Mouse (Mus musculus): ENCODE data around the gene Slc3a2. TPM values are rescaled to one million over a fixed set of nuclear protein-coding genes. Genes with fewer than 3 reads are reported as not detected.
"Not testable (repeated sequence)": the region's sequence is repeated elsewhere in the genome, so short reads cannot be mapped to it uniquely, and the experiment has no call there.

The Slc3a2 gene
- total RNA-seq, 2 experiments from 2014 or later: 29.4 to 36.7 TPM

DNA sequence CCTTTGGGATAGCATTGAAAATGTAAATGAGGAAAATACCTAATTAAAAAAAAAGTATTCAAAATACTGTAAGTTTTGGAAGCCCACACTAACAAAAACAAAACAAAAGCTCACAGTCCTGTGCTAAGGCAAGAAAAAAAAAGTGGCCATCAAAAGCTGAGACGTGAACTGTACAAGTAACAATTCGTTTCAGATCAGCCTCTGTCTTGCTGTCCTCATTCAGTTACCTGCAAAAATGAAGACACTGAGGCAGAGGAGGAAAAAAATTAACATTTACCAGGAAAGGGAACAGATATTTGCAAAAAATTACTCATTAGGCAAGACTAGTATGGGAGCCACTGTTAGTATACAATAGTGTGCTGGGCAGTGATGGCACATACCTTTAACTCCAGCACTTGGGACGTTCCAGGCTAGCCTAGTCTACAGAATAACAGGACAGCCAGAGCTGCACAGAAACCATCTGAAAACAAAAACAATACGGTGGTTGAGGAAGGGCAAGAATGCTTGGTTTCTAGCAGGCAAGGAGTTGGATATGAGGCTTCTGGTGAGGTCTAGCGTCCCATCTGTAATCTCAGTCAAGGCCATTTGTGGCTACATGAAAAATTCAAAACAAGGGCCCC lies 4.4 kb upstream of the Slc3a2 start:
- no peak for DNase-seq

DNA sequence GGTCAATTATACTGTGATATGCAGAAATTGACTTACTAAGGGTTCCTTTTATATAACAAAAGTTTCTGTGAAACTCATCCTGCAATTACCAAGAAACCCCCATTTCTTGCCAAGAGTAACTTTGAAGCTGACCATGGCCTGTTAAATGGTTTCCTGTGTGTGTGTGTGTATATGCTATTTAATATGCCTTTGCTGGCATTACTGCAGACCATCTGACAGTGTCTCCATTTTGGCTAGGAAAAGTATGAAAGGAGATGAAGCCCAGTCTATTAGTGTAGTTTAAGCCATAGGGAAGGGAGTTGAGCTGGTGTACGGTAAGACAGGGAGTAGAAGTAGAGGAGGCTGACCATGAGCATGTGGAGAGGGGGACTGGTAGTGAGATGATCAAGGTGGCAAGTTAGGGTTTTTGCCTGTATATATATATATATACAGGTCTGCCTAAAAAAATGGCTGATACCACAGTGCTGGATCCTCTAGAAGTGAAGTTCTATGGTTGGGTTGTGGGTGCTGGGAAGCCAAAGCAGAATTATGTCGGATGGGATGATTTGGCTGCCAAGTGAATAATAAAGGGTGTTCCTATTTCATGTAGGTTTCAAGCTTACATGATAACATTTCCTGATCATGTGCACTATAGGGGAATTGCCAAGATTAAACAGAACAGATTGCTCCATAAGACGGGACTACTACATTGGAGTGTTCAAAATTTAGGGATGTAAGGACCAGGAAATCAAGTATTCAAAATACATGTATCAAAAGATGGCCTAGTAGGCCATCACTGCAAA lies 3.6 kb upstream of the Slc3a2 start:
- DNase-seq: no peak

DNA sequence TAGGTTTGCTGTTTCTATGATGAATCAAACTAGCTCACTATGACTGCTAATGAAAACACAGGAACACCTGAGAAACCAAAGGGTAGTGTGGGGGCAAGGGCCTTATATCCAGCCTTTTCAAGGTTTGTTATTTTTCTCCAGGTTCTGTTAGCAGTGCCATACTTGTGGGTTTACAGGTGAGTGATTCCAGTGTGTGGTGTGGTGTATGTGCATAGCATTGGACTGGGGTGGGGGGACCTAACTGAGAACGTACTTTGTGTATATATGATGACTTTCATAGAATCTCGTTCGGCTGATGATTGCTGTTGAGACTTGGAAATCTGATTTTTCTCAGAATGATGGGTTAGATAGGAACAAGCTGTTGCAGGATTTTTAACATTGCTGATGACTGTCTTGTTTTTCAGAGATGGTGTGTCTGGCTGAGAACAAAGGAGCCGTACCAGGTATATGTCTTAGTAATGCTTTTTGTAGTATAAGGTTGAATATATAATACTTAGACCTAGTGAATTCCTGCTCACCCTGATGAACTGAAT lies 2.0 kb upstream of the Slc3a2 start:
- no peak for DNase-seq

DNA sequence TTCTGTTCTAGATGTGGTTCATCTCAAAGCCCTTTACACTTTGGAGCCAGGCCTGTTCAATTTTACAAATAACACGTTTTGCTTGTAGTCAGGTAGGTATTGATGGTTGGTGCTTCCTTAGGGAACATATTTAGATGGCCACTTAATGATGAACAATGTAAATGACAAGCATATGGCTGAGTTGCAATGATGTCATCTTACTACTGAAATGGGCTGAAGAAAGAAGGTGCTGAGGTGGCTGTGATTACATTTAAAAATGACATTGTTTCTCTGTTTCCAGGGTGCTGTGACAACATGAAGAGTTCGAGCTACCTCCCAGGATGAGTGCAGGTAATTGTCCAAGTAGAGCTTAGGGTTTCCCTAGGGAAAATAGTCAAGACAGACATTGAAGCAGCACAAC lies 1.2 kb upstream of the Slc3a2 start:
- no peak for DNase-seq

DNA sequence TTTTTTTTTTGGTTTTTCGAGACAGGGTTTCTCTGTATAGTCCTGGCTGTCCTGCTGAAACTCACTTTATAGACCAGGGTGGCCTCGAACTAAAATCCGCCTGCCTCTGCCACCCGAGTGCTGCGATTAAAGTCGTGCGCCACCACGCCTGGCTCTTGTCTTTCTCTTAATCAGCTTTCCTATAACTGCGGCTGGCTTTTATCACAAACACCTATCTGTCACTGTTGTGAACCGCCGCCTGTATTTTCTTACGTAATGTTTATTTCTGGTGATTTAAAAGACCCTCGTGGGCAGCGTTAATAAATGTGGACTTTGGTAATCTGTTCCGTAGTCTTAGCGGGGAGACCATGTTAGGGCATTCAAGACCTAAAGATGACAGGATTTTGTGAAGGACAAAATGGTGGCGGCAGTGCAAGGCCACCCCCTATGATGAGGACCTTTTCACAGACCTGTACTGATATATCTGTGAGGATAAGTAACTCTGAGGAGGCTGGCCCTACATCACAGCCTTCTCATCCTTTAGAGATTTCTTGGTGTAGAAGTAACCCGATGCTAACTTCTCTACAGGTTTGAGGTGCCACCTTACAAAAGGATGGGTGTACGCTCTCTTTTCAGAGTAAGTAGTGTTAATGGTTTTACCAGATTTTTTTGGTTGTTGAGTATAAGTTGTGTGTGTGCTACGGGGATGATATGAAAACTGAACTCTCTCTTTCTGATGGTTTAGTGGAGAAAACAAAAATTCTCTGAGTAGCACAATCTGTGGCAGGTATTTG lies 591 bp upstream of the Slc3a2 start:
- DNase-seq: no peak

DNA sequence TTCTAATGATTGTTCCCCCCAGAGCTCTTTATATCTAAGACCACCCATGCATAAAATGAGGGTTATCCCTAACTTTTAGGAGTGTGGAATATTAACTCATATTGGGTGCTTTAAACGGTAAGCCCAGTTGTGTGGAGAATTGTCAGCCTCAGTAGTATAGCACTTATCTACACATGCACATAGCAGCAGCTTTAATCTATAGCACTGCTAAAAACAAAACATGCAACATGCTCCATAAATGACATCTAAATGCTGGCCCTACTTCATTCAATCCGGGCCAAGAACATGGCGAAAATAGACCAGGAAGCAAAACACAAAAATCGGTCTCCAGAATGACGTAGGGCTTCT lies 636 bp downstream of the Slc3a2 start:
- DNase-seq: no peak

DNA sequence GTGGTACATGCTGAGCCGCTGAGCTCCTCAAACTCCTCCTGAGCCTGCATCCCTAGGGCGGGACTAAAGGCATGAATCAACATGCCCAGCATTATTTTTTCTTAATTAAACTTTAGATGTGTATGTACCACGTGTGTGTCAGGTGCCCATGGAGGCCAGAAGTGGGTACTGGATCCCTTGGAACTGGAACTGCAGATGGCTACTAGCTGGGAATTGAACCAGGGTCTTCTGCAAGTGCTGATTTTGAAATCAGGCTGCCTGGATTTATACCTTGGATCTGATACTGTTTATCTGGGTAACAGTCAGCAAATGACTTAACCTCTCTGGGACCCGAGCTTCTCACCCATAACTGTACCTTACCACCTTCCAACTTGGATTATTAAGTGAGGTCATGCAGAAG lies 1.1 kb downstream of the Slc3a2 start:
- no peak for DNase-seq

DNA sequence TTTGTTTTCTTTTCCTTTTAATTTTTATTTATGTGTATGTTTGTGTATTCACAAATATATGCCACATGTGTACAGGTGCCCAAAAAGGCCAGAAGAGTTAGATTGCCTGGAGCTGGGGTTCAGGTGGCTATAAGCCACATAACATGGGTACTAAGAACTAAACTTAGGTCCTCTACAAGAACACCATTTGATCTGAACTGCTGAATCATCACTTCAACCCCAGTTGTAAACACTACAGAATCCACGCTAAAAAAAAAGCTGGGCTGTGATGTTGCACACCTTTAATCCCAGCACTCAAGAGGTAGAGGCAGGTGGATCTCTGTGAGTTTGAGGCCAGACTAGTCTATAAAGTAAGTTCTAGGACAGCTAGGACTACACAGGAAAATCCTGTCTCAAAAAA lies 1.8 kb downstream of the Slc3a2 start:
- no peak for DNase-seq

DNA sequence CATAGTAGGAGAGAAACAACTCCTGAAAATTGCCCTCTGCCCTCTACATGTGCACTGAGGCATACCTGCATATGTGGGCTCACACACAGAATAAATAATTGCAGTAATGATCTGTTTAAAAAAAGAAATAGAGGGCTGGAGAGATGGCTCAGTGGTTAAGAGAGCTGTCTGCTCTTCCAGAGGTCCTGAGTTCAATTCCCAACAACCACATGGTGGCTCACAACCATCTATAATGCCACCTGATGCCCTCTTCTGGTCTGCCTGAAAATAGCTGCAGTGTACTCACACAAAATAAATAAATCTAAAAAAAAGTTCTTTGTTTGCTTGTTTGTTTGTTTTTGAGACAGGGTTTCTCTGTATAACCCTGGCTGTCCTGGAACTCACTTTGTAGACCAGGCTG lies 4.1 kb downstream of the Slc3a2 start:
- DNase-seq: not testable (repeated sequence)

DNA sequence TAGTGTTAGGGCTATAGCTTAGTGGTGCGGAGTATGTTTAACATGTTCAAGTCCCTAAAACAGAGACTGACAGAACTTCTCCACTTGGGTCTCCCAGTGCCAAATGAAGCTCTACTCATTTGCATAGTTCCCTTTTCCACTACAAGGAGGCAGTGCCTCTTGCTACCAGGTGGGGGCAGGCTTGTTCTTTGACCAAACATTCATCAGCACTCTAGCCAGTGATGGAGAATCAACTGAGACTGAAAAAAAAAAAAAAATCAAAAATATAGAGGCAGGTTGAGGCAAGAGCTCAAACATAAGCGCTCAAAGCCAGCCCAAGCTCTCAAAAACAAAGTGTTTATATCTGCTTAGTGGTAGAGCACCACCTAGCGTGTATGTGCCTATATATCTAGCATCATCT lies 4.8 kb downstream of the Slc3a2 start:
- peak; percentile 56 for DNase-seq

DNA sequence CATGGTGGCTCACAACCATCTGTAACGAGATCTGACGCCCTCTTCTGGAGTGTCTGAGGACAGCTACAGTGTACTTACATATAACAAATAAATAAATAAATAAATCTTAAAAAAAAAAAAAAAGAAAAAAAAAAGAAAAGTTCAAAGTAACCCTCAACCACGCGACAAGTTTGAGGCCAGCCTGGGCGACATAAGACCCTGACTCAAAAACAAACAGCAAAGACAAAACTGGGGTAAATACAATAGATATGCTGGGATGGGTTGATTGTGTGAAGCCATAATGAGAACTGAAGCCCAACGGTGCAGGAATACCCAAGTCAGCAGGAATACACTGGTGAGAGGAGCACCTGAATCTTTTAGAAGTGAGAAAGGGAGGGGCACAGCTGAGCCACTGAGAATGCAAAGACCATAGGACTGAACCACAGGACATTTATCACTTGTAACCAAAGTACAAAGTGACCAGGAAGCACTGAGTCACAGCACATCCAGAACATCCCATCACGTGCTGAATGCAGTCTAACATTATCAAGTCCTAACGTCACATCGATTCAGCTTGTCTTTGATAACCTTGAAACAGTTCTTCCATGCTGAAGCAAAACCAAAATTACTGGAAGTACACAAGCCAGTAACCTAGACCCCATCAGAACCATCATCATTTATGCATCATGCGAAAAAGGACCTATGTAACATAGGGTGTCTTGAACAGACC lies 6.2 kb downstream of the Slc3a2 start:
- no peak for DNase-seq

DNA sequence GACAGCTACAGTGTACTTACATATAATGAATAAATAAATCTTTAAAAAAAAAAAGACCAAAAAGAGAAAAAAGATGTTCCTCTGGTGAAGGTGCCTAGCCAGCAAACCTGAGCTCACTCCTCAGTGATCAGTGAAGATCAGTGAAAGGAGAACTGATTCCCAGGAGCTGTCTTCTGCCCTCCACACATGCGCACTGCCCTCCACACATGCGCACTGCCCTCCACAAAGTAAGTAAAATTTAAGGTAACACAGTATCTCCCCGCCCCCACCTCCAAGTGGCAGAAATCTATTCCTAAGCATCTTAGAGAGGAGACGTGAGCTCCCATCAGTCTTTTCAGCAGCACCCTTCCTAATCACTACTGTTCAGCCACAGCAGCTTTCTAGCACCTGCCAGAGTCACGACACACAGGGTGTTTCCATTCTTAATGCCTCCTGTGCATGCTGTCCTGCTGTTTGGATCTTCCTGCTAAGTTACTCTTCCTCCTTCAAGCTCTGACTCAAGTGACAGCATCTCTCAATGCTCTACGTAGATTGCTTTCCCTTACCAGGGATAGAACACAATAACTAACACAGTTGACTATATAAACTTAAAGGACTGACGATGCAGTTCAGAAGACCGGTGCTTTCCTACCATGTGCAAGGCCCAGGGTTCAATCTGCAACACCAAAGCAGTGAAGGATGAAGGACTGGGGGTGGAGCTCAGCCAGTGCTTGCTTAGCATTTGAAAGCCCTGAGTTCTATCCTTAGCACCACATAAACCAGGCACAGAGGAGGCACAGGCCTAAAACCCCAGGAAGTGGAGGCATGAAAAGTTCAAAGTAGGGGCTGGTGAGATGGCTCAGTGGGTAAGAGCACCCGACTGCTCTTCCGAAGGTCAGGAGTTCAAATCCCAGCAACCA lies 7.1 kb downstream of the Slc3a2 start:
- no peak for DNase-seq

DNA sequence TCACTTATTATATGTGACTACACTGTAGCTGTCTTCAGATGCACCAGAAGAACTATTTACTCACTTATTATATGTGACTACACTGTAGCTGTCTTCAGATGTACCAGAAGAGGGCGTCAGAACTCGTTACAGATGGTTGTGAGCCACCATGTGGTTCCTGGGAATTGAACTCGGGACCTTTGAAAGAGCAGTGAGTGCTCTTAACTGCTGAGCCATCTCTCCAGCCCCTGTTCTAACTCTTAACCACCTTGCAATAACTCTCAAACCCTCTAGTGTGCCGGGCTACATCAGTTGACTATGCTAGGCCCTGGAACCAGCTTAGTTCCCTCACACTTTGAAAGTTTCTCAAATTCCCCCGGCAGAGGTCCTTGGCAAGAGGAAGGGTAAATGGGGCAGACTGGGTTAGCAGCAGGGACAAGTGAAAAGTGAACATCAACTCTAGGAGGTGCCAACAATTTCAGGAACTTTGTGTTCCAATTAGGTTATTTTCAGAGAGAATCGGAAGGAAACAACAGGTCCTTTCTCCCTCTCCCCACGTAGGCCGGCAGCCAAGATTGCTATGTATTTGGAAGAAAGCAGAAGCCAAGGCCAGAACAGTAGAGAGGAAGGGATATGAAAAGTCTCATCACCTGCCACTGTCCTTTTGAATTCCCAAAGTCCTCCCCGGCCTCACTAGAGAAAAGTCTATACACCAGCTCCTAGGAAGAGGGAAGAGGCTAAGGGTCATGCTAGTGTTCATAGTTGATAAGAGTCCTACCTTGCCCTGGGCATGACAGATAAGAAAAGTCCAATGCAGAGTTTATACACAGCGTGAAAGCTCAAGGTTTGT lies 8.3 kb downstream of the Slc3a2 start:
- DNase-seq: no peak

DNA sequence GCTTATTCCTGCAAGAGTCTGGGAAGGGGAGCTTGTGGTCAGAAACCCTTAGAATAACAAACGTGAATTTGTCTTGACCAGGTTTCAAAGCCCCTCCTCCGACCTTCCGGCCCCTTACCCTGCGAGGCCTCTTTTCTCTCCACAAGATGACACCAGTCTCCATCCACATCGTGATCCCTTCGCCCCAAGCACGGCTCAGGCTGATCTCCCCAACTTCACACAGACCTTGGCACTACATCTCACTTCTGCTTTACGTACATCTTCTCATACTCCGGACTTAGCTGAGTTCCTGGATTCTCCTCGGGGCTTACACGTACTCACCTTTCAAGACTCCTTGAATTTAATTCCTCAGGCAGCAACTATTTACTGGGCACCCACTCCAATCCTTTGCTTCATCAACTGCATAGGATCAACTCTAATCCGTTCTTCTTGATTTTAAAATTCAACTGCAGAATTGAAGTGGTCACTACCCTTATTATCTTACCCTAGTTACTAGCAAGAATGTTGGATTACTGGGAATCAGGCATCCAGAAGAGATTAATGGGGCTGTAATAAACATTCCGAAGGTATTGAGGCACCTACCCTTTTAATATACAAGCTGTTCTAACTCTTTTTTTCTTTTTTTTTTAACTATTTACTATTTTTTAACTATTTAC lies 9.0 kb downstream of the Slc3a2 start:
- no peak for DNase-seq

DNA sequence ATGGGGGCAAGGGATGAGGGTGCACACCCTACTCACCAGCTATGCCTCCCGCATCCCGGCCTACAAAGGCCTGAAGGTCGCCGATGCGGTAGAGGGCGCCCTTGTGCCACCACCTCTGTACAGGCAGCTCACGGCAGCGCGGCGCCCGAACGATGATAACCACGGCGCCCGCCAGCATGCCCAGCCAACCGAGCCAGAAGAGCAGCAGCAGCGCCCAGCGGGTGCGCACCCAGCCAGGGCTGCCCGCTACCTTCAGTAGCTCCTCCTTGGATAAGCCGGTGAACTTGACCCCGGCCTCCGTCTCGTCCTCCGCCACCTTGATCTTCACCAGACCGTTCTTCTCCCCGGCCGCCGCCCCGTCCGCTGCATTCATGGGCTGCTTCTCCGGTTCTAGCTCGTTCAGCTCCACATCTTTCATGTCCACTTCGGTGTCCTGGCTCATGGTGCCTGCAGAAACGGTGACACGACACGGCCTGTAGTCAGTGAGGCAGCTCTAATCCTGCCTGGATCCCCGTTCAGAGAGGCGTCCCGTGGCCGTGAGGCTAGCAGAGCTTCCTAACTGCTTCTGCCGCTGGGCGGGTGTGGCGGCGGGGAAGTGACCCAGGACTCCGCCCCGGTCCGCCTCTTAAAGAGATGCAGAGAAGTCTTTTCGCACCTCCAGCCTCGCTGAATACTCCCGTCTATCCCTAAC lies 9.7 kb downstream of the Slc3a2 start:
- peak; percentile 92 for DNase-seq

DNA sequence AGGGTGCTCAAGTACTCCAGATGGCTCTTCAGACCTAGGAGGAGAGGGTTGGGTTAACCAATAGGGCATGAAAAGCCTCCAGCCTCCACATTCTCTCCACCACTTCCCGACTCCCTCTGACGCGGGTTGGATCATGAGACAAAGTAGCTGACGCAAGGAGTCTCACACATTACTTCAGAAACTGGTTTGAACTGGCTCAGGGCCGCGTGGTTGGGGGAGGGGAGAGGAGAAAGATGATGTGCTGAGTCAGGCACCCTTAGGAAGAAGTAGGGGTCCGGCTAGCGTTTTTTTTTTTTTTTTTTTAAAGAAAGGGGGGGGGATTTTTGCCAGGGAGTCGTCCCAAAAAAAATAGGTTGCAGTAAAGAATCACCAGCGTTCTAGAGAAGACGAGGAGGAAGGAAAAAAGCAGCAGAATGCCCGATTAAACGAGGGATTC lies 10.3 kb downstream of the Slc3a2 start:
- peak; percentile 57 for DNase-seq

DNA sequence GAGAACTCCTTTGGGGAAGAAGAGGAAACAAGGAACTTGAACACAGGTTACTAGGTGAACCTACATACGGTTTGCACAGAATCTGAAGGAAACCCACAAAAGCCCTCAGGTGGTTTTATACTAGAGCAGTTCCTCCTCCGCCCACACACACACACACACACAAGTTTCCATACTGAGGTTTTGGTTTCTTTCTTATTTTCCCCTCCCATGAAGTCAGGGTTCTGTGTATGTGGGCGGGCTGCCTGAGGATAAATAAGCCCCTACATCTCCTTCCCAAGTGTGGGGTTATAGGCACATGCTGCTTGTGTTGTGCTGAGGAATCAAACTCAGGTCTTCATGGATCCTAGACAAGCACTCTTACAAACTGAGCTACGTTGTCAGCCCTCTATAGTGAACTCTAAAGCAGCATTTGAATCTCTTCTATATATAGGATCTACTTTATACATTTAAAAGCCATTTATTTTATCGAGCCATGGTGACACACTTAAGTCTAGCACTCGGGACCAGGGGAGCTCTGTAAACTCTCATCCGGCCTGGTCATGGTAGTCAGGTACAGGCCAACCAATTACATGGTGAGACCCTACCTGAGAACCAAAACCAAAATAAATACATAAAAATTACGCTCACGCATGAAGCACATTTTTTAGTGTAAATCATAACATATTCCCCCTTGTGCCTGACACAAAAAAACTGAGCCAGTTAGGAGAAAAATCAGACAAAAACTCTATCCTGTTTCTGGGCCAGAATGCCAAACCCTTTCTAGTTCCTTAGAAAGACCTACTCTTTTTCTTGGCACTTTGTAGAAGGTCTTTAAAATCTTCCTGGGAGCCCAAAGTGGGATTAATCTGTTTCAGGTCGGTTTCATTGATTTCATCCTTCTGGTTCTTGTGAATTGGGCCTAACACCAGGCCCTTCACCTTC lies 11.0 kb downstream of the Slc3a2 start:
- no peak for DNase-seq

DNA sequence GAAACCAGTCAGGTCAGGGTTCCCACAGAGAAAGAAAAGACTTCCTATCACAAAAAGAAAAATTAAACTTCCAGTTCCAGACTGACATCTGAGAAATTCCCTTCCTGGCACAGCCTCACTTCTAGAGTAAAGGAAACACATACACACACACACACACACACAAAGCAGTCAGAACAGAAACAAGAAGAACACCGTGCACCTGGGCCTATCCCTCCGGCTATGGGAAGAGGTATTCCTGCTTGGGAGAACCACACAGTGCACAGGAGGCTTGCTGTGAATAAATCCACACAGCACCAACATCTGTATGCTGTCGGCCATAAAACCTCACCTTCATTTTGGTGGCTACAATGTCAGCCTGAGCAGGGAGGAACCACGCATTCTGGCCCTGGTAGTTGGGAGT lies 11.7 kb downstream of the Slc3a2 start:
- no peak for DNase-seq
